Mouse (Mus musculus) liver, embryonic 14.5 days (tissue): ENCODE measurements around the gene Bcr.

Source experiments
- CTCF ChIP-seq: IDR thresholded peaks from 2 replicates; pipeline ENCODE4 v1.5.1; 2016; ENCODE audit warnings: antibody characterized with exemption, low read depth, control low read depth
- EP300 ChIP-seq: IDR thresholded peaks from 2 replicates; pipeline ENCODE4 v1.6.1; 2016; ENCODE audit warnings: antibody characterized with exemption, low read depth

DNA sequence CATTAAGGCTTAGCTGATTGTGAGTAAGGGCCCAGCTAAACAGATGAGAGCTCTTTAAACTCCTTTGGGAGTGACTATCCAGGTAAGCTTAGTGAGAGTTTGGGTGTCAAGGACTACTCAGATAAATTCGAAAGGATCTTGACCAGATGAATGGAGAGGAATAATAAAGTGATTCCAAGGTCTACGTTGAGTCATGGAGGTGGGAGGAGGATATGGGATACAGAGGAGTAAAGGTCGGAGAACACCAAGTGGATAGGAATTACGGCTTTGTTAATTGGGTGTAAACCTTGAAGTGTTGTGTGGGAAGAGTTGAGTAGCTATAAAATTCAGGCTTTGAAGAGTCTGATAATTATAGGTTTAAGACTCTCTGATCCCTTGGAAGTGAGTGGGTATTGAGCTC, 145.8 kb downstream of the Bcr start:
- no peak for TF ChIP-seq CTCF
- no peak for TF ChIP-seq EP300
